Mouse (Mus musculus) G1E-ER4 (cell line): ENCODE measurements around the gene Trpm6. TPM values are rescaled to one million over a fixed set of nuclear protein-coding genes. Genes with fewer than 3 reads are reported as not detected.

Experiments
- GATA1 ChIP-seq: IDR thresholded peaks from one replicate; pipeline ENCODE4 v1.8.0; 2012; ENCODE audit warnings: low read length, inconsistent platforms
- polyA plus RNA-seq: library from polyadenylated mRNA; stranded (reverse); fragments of >175 nt; gene quantifications from 2 replicates; pipeline ENCODE4 v1.2.3, GENCODE M21; 2012

Trpm6 gene
- polyA plus RNA-seq, 1 experiment: not detected

DNA sequence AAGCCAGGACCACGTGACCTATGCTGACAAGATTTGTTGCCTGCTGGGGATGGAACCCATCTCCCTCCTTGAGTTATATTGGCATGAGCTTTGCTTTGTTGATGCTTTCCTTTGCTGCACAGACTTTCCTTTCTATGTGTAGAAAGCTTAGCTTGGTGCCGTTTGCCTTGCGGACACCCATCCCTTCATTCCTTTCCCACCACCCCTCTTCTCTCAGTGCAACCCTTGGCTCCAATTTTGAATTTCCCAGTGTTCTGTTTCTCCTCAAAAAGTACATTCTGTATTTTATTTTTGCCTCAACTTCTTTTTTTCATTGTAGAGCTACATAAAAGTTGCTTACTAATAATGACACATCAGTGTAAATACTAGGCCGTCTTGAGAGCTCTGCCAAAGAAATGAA, 96.6 kb downstream of the Trpm6 start:
- no peak for TF ChIP-seq GATA1

DNA sequence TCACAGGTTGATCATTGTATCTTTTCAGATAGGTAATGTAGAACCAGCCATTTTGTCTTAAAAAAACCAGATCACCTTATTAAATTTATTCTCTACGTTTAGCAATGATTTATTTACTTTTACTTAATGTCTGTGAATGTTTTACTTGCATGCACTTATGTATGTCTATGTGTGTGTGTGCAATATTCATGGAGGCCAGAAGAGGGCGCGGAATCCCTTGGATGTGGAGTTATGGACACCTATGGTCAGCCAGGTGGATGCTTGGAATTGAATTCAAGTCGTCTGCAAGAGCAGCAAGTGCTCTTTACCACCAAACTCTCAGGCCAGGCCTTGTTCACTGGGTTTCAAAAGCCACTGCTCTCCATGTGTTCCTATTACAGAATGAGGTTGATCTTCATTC, 118.5 kb downstream of the Trpm6 start:
- no peak for TF ChIP-seq GATA1

DNA sequence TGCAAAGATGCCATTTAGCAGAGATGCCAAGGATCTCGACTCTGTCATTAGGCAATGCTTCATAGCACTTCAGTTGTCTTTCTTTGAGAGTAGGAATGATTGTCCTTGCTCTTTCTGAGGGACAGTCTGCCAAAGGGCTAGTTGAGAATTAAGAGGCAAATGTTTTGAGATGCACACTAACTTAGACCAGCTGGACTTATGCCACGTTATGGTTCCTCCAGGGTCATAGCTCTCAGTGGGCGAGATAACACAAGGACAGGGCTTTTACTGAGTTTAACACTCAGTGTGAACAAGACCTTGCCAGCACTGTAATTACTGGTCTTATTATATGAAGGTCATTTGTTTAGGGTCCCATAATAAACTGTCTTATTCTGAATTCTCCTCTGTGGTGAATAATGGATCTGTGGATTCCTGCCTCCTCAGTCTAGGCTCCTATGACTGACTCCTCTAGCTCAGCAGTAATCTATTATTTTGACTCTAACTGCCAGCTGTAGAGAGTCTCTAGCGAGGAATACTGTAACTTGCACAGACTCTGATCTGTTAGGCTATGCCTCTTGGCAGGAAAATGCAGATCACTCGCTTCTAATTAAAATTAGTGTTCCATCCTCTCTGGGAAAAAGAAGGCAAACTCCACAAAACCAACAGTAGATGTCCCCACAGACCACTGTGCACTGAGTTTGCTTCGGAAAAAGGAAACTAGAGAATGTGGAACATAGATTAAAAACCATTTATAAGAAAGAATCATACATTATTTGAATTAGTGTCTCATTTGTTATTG, 123.2 kb downstream of the Trpm6 start:
- TF ChIP-seq GATA1: no peak

DNA sequence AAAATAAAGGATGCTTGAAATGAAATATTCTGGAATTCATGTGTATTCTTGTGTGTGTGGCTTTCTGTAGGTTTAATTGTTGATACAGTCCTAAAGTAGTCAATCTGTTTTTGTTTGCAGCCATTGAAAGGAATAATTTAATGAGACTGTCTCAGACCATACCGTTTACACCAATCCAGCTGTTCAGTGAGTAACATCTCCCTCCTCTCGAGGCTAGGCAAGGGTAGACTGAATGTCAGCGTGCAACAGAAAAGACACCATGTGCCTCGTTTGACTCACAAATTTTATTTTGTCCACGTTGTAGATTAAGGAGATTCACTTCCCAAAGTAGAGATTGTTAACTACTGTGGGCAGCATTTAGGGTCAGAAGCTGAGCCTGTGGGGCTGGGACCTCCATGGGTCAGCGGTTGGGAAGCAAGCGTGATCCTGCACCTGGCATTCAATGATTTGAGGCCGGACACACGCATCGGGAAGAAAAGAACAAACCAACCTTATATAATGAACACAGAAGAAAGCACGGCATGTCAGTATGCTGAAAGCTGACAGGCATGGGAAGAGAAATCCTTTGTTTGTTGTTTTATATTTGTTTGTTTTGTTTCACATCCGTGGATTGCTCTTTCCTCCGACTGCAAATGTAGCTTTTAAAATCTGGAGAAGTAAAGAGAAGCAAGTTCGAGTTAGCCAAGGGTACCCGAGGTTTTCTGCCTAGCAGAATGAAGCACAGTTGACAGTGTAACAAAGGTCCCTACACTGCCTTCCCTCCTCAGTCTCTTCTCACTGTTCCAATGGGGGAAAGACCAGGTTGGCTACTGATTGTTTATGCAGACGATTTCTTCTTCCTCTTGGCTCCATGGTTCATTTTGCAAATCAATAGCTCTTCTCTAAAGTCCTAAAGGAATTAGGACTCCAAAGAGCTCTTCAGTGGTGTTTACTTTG, 124.2 kb downstream of the Trpm6 start:
- TF ChIP-seq GATA1: no peak

DNA sequence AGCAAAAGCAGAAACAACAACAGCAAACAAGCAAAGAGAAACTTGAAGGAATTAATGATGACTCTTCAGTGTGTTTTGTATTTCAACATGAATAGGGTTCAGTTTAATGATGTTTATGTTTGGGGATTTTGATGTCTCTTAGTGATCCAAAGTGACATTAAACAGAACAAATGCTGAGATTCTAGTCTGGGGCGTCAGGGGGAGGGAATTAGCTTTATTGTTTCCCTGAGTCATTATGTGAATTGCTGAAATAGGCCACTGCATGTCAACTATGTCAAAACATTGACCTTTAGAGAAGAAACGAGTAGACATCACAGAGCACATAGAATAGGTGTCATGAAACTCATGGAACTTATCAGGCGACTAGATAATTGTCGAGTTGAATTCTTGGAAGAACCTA, 129.5 kb downstream of the Trpm6 start:
- TF ChIP-seq GATA1: no peak

DNA sequence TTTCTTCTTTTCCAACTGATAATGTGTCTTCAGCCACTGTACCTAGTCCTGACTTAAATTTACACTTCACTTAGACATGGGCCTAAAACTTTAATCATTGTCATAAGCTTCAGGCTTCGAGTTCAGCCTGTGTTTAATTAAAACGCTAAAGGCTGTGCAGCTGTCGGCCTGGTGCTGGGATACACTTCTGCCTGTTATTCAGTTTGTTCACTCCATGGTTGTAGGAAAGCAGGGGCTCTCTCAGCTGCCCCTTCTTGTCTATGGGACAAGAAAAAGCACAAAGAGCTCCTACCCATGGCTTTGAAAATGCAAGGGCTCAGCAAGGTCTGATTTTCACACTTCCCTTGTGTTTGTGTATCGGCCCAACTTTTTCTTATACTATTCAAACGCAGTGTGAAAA, 131.4 kb downstream of the Trpm6 start:
- TF ChIP-seq GATA1: no peak

DNA sequence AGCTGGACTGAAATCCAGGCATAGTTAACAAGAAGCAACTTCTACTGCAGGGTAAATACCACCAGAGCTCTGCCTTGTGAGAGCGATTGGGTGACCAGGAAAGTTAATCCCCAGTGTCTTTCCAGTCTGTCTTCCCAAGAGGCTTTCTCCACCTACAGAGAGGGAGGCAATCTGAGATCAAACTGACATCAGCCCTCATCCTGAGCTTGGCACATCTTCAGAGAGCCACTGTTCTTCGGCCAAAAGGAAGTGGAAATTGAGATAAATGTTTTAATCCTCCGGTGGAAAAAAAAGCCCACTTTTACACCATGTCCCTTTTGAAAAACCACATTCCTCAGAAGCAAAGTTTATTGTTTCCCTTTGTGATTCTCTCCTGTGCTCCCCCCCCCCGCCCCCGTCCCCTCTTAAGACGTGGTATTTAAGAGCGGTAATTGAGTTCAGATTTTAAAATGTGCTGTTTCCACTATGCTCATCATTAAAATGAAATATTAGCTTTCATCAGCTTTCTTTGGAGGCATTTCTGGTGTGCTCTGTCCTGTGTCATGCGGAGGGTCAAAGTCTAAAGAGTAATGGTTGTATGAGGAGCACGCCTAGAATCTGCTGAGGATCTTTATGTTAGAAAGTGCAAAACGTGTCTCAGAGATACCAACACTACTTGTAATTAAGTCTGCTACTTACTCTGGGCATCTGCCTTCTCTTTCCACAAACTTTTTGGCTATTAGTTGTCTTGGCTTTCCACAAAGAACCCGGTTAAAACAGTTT, 138.0 kb downstream of the Trpm6 start:
- TF ChIP-seq GATA1: no peak

DNA sequence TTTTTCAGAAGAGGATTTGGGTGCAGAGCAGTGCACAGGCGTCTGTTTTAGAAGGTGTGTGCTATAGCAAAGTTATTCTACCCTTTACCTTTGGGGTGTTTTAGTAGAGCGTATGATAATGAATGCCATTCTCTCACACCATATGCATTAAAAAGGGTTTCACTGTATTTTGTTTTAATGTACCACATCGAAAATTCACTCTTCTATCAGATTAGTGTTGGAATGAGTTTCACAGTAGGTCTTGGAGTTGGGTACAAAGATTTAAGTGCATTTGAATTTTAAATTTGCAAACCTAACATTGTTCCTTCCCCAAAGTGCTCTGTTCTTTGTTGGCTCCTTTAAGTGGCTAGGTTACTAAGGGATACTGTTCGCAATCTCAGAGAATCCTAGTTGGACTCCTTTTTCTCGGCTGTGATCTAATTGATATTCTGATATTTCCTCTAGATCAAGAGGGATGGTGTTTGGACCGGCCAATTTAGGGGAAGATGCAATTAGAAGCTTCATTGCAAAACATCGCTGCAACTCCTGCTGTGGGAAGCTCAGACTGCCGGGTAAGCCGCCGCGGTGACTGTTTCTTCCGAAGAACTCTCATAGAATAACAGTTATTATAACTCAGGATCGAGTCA, 138.8 kb downstream of the Trpm6 start:
- TF ChIP-seq GATA1: no peak

DNA sequence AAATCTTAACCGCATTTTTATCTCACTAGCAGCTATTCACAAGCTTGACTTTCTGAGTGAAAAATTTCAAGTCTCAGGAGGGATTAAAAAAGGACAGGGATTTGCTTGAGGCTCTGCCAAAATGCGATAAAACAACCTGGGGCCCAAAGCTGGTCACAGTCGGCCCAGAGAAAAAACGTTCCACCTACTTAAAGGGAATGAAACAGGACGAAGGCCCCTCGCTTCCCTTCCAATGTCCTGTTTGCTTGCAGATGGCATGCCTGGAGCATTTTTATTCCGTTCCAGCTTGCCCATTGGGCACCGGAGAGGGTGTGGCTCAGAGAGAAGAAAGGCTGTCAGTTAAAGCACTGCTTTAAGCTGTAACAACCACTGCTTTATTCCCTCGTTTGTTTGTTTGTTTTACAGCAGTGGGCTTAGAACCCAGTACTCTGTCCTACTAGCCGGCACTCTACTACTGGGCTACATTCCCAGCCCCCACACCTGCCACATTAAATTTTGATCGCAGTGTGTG, 139.4 kb downstream of the Trpm6 start:
- no peak for TF ChIP-seq GATA1

DNA sequence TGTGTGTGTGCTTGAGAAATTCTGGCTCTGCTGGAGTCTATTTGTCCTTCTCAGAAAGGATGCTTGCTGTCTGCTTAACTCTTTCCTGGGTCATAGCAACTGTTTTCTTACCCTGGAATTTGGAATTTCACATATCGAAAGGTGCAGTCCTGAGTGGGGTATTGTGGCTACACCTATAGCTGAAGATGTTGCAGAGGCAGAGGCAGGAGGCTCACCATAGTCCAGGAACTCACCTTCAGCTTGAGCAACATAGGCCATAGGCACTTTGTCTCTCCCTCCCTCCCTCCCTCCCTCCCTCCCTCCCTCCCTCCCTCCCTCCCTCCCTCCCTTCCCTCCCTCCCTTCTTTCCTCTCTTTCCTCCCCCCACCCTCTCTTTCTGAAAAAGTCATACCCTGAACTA, 139.8 kb downstream of the Trpm6 start:
- TF ChIP-seq GATA1: no peak

DNA sequence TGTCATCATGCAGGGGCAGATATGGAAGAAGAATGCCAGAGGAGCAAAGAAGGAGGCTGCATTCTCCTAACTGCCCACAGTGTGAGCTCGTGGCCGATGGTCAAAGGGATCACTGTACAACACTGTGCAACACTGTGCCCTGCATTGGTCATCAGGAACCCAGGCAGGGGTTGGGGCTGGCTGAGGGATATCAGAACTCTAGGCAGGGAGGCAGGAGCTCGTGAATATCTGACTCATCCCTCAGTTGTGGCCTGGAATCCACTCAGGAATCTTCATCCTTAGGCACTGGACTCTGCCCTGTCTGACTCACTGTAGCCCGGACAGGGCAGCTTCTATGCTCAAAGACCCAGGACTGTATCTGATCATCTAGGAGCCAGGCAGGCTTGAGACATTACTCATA, 140.4 kb downstream of the Trpm6 start:
- no peak for TF ChIP-seq GATA1

DNA sequence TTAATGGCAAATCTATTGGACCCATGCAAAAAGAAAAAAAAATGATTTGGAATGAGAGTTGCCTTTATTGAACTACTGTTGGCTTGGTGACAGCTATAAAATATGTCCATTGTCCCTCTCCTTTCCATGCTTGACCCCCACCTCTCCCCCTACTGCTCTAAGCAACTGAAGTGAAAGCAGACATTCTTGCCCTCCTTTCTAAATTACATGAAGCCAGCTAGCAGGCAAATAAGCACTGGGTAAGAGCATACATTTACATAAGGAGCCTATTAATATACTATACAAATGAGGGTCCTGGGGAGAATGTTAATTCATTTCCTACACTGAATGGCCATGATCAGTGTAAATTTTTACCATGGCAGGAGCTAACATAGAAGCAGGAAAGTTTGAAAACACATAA, 148.5 kb downstream of the Trpm6 start:
- no peak for TF ChIP-seq GATA1

DNA sequence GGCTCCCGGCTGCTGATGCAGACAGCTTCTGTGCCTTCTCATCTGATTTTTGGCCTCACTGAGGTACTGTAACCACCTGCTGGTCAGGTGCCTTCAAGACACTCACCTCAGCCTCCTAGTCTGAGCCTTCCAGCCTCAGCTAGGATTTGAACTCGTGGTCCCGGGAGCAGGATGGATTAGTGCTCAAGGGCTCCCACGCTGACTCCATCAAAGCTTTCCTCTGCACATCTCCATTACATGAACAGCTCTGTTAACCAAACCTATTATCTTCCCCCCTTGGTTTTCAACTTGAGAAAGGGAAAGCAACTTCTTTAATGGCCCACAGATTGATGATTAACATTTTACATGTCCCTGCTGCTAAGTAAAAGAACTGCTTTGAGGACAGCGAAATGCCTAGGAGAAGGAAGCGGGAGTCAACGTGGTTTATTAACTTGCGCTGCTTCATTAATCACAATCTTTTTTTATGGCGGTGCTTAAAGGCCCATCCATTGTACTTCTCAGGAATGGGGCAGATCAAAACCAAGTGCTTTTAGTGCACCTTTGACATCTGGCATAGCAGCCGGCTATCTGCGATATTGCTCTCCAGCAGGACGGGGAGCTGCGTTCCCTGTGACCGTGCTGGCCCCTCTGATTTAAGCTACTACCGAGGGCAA, 152.4 kb downstream of the Trpm6 start:
- TF ChIP-seq GATA1: no peak

DNA sequence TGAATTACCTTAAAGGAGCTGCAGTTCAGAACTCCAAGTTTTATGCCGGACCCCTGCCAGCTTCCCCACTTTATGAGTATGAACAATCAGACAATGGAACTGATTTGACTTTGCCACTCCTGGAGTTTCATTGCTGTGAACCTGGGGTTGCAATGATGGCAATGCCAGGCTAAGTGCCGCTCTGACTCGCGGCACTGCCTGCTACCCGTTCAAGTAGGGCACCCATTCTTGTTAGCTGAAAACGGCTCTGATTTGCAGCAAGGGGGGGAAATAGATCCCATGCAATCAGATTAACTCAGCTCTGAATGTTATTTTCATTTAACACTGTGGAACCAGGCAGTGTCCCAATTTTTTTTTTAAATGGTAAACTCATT, 152.9 kb downstream of the Trpm6 start:
- TF ChIP-seq GATA1: no peak

DNA sequence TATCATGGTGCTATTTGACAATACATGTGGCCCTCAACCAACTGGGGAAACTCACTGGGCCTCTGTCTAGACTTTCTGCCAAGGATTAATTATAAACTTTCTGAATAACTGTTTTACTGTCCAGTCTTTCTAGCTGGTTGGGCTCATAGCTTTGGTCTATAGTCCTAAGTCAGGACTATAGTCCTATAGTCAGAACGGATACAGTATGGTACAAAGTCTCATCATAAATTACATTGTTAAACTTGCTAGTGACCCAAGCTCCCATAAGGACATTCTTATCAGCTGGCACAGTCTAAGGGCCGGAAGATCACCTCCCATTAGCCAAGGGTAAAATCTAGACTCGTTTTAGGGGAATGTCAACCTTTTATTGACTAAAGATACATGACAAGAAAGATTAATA, 155.7 kb downstream of the Trpm6 start:
- no peak for TF ChIP-seq GATA1

DNA sequence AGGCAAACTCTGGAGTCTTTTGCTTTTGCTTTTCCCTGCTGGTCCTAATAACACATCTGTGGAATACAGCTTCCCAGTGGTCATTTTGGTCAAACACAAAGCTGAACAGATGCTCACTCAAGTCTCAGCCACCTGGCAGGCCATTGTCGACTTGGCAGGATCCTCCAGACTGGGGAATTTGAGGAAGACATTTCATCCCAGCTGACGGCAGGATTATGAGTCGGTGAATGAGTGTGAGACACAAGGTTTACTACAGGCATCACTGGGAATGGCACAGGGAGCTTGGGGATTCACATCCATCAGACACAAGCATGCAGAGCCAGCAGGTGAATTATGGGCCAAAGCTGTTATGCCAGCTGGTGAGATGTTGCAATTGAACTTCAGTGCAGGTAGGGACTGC, 159.9 kb downstream of the Trpm6 start:
- TF ChIP-seq GATA1: no peak
